Mouse (Mus musculus) kidney, postnatal 36 days (tissue): ENCODE measurements around the gene Fxyd3.

Source experiments
- DNase-seq, 2 experiments: peaks; one replicate each; pipeline ENCODE4 v3.0.0; 2021 to 2022; ENCODE audit warnings: mixed read lengths in 2 of 2

Fxyd3 gene

DNA sequence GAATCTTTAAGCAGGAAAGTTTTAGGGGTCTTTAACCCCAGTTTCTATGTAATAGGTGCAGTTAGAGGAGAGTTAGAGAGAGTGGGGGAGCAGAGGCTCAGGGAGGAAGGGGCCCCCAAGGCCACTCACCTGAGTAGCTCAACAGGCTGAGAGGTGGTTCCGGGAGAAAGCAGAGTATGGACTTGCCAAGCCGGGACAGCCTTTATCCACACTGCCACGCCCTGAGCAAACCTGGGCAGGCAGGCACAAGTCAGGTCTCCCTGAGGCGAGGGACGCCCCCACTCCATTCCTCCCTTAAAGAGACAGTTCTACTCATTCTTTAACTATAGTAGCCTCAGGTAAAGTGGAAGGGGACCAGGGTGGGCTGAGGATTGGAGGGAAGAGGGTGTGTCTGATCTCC is at the start of gene Fxyd3:
TSS of gene Fxyd3 (minus strand) at position 213 of the 400 bp plus-strand sequence.
- no peak for DNase-seq

DNA sequence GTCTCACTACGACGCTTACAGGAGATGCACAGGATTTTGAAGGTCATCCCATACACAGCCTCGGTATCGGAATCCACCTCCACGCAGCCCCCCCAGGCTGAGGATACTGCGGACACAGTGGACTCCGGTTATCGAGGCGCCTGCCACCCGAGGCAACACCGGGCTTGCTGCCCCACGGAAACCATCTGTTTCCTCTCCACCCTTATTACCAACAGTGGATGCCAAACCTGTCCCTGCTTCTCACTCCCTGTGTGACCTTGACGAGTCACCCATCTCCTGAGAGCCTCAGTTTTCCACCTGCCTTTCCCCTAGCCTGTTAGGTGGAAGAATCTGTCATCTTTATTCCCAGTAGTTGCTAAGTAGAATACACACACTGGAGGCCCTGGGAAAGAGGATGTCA is 48.6 kb upstream of the Fxyd3 start:
- DNase-seq, result no peak

DNA sequence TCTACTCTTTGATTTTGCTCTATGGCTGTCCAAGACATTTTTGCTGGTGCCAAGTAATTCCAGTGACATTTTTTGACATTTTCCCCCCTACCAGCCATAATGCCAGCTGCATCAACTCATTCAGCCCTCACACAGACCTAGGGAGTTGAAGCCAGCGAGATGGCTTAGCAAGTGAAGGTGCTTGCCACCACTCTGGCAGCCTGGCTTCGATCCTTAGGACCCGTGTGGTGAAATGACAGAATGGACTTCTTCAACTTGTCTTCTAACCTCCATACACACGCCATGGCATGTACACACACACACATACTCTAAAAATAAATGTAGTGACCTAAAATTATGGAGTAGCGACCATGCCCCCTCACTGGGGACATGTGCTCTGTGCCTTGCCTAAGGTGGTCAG is 47.9 kb upstream of the Fxyd3 start:
- no peak for DNase-seq

DNA sequence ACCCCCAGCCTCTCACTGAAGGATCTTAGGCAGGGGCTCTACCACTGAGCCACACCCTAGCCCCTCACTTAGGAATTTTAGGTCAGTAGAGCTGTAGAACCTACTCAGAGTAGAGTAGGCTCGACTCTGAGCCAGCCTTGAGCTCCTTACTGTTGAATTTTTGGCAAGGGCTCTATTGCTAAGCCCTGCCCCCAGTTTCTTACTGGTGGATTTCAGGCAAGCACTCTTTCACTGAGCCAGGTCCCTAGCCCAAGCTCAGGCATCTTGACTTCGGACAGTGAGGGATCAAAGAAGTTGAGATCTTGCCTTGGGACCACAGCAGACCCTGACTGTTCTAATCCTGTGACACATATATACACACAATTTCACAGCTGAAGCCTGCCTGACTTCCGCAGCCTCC is 47.2 kb upstream of the Fxyd3 start:
- no peak for DNase-seq

DNA sequence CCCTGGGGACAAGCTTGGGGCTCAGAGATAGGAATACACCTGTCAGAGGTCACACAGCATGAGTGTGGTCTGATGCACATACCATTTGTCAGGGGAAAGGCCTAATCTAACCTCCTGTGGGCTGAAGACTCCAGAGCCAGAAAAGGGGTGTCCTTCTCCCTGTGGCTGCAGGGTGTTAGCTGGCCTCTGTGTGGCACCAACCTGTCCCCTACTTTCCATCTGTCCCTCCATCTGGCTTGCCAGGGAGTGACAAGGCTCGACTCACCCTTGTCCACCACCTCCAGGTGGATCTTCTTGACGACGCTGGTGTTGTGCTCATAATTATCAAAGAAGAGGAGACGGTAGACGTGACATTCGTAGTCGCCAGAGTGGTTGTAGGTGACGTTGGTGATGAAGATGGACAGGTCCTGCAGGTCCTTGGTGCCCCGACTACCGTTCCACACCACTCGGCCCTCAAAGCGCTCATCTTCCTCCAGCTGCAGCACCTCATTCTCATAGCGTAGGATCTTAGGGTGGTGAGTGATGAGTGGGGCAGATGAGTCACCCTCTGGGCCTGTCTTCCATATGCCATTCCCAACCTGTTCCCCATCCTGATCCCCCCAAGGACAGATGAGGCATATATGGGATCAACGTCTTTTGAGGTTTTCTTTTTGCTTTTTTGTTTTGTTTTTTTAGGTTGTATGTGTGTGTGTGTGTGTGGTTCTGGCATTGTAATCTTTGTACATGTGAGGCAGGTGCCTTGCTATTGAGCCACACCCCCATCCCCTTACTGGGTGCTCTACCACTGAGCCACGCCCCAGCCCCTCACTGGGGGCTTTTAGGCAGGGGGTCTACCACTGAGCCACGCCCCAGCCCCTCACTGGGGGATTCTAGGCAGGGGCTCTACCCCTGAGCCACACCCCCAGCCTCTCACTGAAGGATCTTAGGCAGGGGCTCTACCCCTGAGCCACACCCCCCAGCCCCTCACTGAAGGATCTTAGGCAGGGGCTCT is 46.4 kb upstream of the Fxyd3 start:
- no peak for DNase-seq

DNA sequence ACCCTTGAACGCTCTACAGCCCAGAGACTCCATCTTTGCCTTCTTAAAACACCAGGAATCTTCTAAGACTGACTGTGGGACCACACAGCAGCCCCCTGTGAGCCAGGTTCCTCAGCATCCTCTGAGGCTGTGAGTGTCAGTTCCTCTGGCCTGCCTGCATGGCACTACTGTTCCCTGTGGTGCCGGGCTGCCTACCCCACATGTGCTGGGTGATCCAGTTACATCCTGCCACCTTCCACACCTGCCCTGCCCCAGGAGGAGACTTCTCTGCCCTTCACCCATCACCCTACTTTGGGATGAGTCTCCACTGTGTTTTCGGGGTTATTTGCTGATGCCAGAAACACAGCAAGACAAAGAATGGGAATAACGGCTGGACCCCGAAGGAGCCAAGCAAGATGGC is 43.1 kb upstream of the Fxyd3 start:
- DNase-seq, result no peak

DNA sequence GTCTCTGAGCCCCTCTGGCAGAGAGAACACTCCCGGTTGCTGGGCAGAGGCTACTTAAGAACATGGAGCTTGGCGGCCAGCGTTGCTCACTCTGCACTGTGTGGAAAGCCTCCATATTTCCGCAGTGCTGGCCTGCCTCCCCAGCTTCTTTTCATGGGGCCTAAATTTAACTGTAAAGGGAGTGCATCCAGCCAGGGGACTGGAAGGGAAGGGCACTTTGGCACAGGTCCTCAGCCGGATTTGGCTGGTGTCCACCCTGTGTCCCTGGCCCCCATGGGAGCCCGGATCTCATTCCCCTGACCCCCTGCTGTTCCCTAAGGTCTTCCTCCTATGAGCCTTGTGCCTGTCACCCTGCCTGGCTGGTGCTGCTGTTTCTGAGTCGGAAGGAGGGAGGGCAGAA is 42.0 kb upstream of the Fxyd3 start:
- peak; percentile 55 to 65 for DNase-seq

DNA sequence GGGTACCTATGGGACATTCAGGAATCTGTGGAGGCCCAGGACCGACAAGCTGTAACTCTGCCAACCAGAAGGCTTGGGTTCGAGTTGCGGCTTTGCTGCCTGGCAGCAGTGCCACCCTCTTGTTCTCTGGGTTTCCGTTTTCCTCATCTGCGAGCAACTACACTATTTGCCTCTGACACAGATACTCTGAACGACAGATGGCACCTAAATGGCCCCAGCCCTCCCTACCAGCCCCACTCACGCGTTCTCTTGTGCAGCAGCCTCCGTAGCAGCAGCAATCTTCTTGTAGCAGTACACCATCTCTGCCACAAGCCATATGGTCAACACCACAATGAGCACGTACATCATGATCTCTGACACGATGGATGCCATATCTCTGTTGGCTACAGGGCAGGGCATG is 41.0 kb upstream of the Fxyd3 start:
- no peak for DNase-seq

DNA sequence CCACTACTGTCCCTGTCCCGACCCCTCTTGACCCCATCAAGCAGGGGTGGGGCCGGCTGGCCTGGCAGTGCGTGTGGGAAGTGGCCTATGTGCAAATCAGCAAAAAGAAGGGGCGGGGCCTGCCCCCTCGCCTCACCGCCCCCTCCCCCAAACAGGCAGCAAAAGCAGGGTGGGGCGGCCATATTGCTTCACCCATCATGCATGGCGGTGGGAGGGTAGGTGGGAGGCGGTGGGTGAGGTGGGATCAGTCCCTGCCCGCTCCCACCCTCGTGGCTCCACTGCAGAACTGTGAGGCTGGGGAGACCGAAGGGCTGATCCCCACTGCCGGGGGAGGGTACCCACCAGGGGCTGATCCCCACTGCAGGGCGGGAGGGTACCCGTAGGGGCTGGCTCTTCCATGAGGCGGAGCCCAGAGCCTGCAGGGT is 40.2 kb upstream of the Fxyd3 start:
- DNase-seq, result no peak

DNA sequence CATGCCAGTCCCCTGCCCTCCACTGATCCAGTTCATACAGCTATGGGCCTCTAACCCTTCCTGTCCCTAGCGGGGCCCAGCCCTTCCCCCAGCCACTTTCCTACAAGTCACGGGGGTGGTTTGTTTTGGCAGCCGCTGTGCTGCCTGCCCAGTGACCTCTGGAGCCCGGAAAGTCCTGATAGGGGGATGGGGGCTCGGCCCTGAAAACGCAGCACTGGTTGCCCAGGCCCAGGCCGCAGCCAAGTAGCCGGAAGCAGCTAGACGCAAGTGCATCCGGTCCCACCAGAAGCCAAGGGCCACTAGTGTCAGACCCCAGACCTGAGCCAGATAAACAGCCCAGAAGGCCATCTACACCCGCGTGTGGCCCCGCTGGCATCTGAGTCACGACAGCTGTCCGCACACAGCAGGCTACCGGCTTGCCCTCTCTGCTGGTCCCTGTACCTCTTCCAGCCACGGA is 39.1 kb upstream of the Fxyd3 start:
- peak; percentile 94 for DNase-seq

DNA sequence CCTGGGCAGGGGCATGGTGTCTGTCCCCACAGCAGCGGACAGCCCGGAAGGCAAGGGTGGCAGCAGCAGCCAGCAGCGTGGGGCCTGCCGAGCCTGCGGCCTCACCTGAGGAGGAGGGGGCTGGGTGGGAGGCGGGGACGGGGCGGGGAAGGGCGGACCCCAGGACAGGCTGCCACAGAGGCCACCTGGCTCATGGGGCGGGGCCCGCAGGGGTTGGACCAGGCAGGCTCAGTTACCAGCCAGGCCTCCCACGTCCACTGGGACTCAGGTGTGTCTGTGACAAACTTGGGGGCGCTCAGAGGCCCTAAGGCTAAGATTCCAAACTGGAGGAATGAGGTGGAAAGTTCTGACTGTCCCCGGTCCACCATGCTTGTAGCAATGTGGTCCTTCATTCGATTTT is 38.7 kb upstream of the Fxyd3 start, which contains the start of gene Hpn:
TSS of gene Hpn (minus strand) at position 109 of the 400 bp plus-strand sequence.
- peak; percentile 92 to 93 for DNase-seq

DNA sequence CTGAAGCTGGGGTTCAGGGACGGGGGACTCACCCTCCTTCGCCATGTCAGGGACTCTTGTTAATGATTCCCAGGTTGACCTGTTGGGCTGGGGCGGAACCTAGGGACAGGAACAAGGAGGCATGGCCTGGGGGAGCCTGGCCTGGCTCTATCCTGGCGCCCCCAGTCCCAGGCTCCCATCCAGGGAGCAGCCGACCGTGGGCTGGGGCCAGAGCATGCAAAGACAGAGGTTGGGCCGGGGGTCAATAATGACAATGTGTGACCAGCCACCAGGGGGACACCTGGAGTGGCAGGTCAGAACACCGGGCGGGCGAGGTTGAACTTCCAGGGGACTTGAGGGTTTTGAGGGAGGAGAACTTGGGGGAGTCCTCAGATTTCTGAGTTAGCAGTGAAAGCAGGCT is 38.1 kb upstream of the Fxyd3 start:
- peak; percentile 80 to 85 for DNase-seq

DNA sequence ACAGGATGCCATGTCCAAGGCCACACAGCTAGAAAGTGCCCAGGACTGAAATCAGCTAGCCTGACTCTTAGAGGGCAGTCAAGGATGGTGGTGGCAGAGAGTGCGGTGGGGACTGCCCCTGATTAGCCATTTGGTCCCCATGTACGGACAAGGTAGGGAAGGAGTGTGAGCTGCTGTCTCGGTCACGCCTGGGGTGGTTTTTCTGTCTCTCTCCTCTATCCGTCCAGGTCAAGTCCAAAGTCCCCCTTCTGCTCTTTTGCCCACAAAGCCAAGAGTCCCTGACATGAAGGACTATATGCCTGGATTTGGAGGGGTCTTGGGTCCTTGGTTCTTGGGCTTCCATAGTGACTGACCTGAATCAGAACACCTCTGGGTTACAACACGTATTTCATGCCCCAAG is 37.3 kb upstream of the Fxyd3 start:
- DNase-seq, result peak; percentile 76 to 82

DNA sequence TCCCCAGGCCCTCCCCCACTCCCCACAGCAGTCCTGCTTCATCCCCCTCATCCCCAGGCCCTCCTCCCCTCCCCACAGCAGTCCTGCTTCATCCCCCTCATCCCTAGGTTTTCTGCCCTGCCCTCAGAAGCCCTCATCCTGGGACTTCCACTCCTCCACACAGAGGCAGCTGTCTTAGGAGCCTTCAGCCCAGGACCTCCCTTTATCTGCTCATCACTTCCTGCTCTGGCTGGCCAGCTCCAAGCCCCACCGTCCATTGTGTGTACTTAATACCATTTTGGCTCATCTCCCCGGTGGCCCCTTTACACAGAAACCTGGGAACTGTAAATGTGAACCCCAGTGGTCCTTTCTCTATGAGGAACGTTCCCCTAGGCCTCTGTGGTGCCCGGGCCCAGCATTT is 35.5 kb upstream of the Fxyd3 start:
- DNase-seq, result peak in 1 of 2 experiments; percentile 42

DNA sequence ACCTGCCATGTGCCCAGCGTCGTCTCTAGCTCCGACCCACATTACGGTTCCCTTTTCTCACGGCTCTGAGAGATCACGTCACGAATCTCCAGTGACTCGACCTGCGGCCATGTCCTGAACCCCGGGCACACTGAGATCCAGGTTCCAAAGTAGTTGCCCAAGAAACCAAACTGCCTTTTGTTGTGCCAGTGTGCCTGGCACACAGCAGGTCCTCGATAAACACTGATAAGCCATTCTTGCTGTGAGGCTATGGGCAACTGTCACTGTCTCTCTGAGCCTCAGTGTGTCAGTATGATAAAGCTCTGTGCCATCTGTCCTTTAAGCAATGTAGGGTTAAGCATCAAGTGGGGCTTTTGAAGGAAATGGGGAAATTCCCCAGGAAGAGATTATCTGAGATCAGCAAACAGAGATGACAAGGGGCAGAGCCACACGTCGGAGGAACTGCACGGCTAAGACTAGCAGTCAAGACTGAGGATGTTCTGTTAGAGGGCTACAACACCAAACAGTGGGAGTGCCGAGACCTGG is 34.4 kb upstream of the Fxyd3 start:
- no peak for DNase-seq

DNA sequence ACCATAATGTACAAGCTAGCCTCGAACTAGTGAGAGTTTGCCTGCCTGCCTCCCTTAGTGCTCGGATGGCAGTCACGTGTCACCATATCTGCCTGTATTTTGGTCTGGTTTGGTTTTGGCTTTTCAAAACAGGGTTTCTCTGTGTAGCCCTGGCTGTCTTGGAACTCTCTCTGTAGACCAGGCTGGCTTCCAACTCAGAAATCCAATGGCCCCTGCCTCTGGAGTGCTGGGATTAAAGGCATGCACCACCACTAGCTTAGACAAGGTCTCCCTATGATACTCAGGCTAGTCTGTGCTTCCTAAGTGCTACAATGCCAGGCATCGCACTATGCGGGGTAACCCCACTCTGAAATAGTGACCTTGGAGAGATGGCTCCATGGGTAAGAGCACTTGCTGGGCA is 33.3 kb upstream of the Fxyd3 start:
- no peak for DNase-seq

DNA sequence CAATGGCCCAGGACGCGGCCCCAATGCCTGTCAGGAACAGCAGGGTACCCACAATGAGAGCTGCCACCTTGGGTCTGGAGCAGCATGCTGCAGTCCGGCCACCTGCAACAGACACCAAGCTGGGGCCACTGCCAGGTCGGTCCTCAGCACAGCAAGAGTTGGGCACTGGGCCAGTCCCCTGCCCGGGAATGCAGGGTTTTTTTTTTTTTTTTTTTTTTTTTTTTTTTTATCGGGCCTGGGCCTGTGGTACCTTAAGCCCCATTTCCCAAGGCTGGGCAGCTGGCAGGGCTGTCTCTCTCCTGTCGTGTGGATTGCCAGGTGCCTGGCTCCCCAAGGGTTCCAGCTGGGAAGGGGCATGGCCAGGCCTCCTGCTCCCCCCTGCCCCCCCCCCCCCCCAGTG is 32.6 kb upstream of the Fxyd3 start:
- DNase-seq, result peak; percentile 90 to 92

DNA sequence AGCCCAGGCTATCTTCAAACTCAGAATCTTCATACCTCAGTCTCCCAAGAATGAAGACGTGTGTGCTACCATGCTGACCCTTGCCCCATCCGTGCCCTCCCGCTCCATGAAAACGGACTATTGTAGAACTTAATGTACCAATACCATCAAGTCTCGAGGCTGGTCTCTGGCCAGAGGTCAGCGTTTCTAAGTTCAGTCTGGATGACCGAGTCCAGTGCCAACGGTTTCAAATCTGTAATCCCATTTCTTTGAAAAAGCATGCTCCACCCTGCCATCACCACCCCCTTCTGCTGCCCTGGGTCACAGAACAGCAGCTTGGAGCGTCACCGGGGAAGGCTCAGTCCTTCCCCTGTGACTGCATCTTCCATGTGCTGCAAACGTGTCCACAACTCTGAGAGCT is 31.3 kb upstream of the Fxyd3 start:
- peak; percentile 82 to 87 for DNase-seq

DNA sequence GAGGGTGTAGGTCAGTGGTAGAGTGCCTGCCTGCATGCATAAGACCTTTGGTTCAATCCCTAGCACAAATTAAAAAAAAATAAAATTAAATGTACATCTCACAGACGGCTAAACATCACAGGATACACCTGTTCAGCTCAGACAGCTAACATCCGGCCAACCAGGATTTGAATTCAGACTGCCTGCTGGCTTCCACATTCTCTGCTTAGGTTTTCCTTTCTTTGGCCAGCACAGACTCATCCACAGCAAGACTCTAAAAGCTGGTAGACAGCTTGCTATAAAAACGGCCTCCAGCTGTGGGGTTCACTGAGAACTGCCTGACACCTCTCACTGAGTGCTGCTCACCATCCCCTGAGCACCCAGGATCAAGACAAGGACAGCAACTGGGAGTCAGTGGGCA is 29.7 kb upstream of the Fxyd3 start:
- DNase-seq, result no peak

DNA sequence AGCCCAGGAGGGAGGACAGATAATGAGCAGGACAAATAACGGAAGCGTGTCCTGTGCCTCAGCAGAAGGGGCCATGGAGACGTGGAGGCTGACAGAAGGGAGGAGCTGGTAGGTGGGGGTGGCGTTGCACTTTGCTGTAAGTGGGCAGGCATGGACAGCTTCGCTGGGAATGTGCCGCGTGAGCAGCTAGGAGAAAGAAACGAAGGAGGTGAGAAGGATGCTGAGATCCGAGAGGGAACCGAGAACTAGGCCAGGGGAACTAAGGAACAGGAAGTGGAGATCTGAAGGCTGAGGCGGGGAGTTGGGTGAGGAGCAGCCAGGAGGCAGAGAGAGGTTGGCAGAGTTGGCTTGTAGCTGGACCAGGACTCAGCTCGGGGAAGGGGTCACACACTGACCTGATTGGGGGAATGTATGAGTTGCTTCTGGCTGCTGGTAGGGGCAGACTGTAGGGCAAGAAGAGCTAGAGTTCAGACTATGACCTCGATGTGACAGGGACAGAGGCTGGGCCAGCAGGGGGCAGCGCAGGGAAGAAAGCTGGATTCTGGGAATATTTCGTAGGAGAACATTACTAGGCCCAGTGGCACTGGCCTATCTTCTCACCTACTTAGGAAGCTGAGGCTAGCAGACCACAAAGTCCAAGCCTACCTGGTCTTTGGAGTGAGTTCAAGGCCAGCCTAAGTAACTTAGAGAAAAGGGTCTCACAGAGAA is 28.7 kb upstream of the Fxyd3 start:
- peak; percentile 72 to 89 for DNase-seq

DNA sequence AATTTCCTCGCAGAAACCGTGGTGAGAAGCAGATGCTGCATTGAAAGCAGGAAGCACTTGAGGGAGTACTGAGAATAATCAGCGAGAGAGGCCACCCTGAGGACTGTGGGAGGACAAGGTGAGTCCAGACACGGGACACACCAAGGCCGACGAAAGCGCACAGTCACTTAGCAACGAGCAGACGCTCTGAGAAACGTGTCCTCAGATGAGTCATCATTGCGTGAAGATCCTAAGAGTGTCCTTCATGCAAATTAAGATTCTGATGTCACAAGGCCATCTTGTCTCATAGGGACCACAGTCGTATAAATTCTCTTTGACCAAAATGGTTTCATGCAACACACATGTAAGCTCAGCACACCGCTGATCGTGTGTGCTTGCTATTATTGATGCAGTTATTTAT is 24.3 kb upstream of the Fxyd3 start:
- no peak for DNase-seq

DNA sequence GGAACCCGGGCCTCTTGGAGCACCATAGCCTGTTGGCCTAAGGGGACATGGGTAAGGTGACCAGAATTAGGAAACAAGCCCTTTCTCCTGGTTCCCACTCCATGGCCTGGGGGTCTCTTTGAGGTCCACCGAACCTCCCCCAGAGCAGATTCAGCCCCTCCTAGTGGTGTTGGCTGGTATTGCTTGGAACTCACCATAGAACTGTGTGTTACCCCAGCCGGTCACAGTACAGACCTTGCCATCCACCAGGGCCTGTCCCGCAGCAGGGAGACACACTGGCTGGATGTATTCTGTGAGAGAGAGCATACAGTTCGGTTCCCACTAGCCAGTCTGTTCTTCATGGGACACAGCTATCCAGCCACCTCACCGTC is 23.1 kb upstream of the Fxyd3 start:
- no peak for DNase-seq
